Mouse (Mus musculus) MEL (cell line): Measurements from ENCODE around the gene Fam214a.

Source experiments
- CHD2 ChIP-seq: IDR thresholded peaks from 2 replicates; pipeline ENCODE4 v1.6.1; 2011; ENCODE audit warnings: low read length, improper control_type of control experiment
- CTCF ChIP-seq, 3 experiments: IDR thresholded peaks in 2 of 3; conservative IDR thresholded peaks in 1 of 3; 2 replicates each; pipeline ENCODE4 v1.5.1; 2011 to 2012; ENCODE audit warnings: low read length in 3 of 3, low read depth in 2 of 3, mild to moderate bottlenecking in 2 of 3, improper control_type of control experiment in 1 of 3, inconsistent platforms in 1 of 3, mixed read lengths in 1 of 3, moderate library complexity in 1 of 3; ENCODE audit not compliant: control insufficient read depth in 1 of 3, insufficient read depth in 1 of 3, poor library complexity in 1 of 3, severe bottlenecking in 1 of 3
- EP300 ChIP-seq, 2 experiments: IDR thresholded peaks; 2 replicates each; pipeline ENCODE4 v1.6.1; 2011; ENCODE audit warnings: improper control_type of control experiment in 2 of 2, low read length in 2 of 2, low read depth in 1 of 2, mild to moderate bottlenecking in 1 of 2
- GATA1 ChIP-seq: IDR thresholded peaks from 2 replicates; pipeline ENCODE4 v1.6.1; 2011; ENCODE audit warnings: low read depth, low read length, improper control_type of control experiment
- HCFC1 ChIP-seq: IDR thresholded peaks from 2 replicates; pipeline ENCODE4 v1.6.1; 2012; ENCODE audit warnings: low read depth, mild to moderate bottlenecking, inconsistent platforms, low read length, improper control_type of control experiment, moderate library complexity
- MAFK ChIP-seq: IDR thresholded peaks from 2 replicates; pipeline ENCODE4 v1.6.1; 2011; ENCODE audit warnings: low read depth, mild to moderate bottlenecking, low read length, improper control_type of control experiment, borderline replicate concordance
- MAZ ChIP-seq: IDR thresholded peaks from 2 replicates; pipeline ENCODE4 v1.6.1; 2012; ENCODE audit warnings: low read depth, mild to moderate bottlenecking, inconsistent platforms, low read length, improper control_type of control experiment
- MEF2A ChIP-seq: IDR thresholded peaks from 2 replicates; pipeline ENCODE4 v1.6.1; 2014; ENCODE audit warnings: low read depth, mild to moderate bottlenecking, inconsistent platforms, low read length, improper control_type of control experiment; ENCODE audit not compliant: poor library complexity, insufficient replicate concordance, severe bottlenecking; ENCODE audit errors: extremely low read depth
- NRF1 ChIP-seq: IDR thresholded peaks from 2 replicates; pipeline ENCODE4 v1.6.1; 2014; ENCODE audit warnings: low read depth, mild to moderate bottlenecking, inconsistent platforms, low read length, improper control_type of control experiment, moderate library complexity; ENCODE audit not compliant: poor library complexity, insufficient read depth, severe bottlenecking
- POLR2A ChIP-seq, 2 experiments: IDR thresholded peaks; 2 replicates each; pipeline ENCODE4 v1.6.1; 2011 to 2012; ENCODE audit warnings: low read length in 2 of 2, mild to moderate bottlenecking in 2 of 2, control low read depth in 1 of 2, improper control_type of control experiment in 1 of 2, low read depth in 1 of 2, moderate library complexity in 1 of 2; ENCODE audit not compliant: control insufficient read depth in 1 of 2, insufficient read depth in 1 of 2, poor library complexity in 1 of 2
- SIN3A ChIP-seq: IDR thresholded peaks from 2 replicates; pipeline ENCODE4 v1.6.1; 2012; ENCODE audit warnings: low read length, improper control_type of control experiment, inconsistent platforms
- SMC3 ChIP-seq: IDR thresholded peaks from 2 replicates; pipeline ENCODE4 v1.6.1; 2011; ENCODE audit warnings: low read depth, low read length, improper control_type of control experiment
- TAL1 ChIP-seq: IDR thresholded peaks from 2 replicates; pipeline ENCODE4 v1.6.1; 2012; ENCODE audit warnings: mild to moderate bottlenecking, inconsistent platforms, low read length, moderate library complexity, mixed read lengths
- TCF12 ChIP-seq: IDR thresholded peaks from 2 replicates; pipeline ENCODE4 v1.6.1; 2014; ENCODE audit warnings: low read depth, mild to moderate bottlenecking, inconsistent platforms, low read length, improper control_type of control experiment, moderate library complexity

GRCm38 (mm10) chr9:74978868-74979267, 26.2 kb downstream of the Fam214a start:
- no peak for TF ChIP-seq GATA1
- TF ChIP-seq SMC3: no peak
- no peak for TF ChIP-seq CTCF (IDR thresholded peaks at IDR 0.05 in 2 of 3, conservative IDR thresholded peaks at IDR 0.05 in 1 of 3; ENCODE audit: control insufficient read depth in 1 of 3, insufficient read depth in 1 of 3, low read depth in 2 of 3, low read length in 3 of 3, poor library complexity in 1 of 3, severe bottlenecking in 1 of 3)
- no peak for TF ChIP-seq HCFC1
- no peak for TF ChIP-seq NRF1
- no peak for TF ChIP-seq MAZ
- TF ChIP-seq EP300 (IDR thresholded peaks at IDR 0.05; ENCODE audit: low read depth in 1 of 2, low read length in 2 of 2): no peak
- no peak for TF ChIP-seq CHD2
- no peak for TF ChIP-seq POLR2A (IDR thresholded peaks at IDR 0.05; ENCODE audit: control insufficient read depth in 1 of 2, insufficient read depth in 1 of 2, low read depth in 1 of 2, low read length in 2 of 2, poor library complexity in 1 of 2)
- TF ChIP-seq MAFK: no peak
- TF ChIP-seq TCF12: no peak
- TF ChIP-seq SIN3A: no peak
- no peak for TF ChIP-seq MEF2A
- no peak for TF ChIP-seq TAL1
